Mouse (Mus musculus): ENCODE results near the gene P4htm. TPM values are rescaled to one million over a fixed set of nuclear protein-coding genes. Genes with fewer than 3 reads are reported as not detected.

The P4htm gene
- total and polyA plus RNA-seq, 2 experiments from 2014 or later, result 17.7 to 18.7 TPM

- H3K9me3 ChIP-seq (replicated peaks; ENCODE audit: control insufficient read depth, low read length), result no peaks in the 10 kb centered on the region
- H3K4me3 ChIP-seq (ENCODE audit: low read depth, low read length), result no peak overlapping the region
- DNase-seq (ENCODE audit: low spot score) (no peak), ATAC-seq (ENCODE audit: insufficient read depth, low read depth) (no peak)
- H3K36me3 ChIP-seq (replicated peaks; ENCODE audit: control insufficient read depth, insufficient read depth, low read length), result peaks cover 75% of the 10 kb centered on the region
- 89% methylated on average over 1 of the region's 1 CpGs for WGBS
- no peaks in the 10 kb centered on the region for H3K4me1 ChIP-seq (ENCODE audit: control insufficient read depth, insufficient read depth)
- no peak overlapping the region for H3K27ac ChIP-seq (ENCODE audit: low read depth)
- no peaks in the 10 kb centered on the region for H3K27me3 ChIP-seq (ENCODE audit: control insufficient read depth, insufficient read depth, low read length)
- no peak overlapping the region for H3K9ac ChIP-seq (replicated peaks; ENCODE audit: low read depth, low read length)
- TF ChIP-seq CTCF (IDR thresholded peaks at IDR 0.05; ENCODE audit: low read depth) (no peak), EP300 (IDR thresholded peaks at IDR 0.05; ENCODE audit: low read depth) (no peak)
- no peak overlapping the region for H3K4me2 ChIP-seq (ENCODE audit: low read depth, low read length)
Measured at GRCm38 (mm10) chr9:108530954-108531353, 66.5 kb downstream of the P4htm start.

MicroRNAs encoded within 50 kb of the gene (microRNA counts, 519-probe panel; counts per million panel counts)
- microRNA mmu-miR-191 (5,169 counts per million, percentile 66 among the panel's probes with 10 or more counts), microRNA mmu-miR-425 (3,264 counts per million, percentile 37 among the panel's probes with 10 or more counts)

Small RNA genes within 50 kb of the gene (microRNA-seq; reads per million reads assigned to microRNA genes)
- gene Gm24083, result not detected
- not detected for gene Mir191
- gene Mir425, result 2,394 reads per million, percentile 87 among the genes with 10 or more reads in this experiment

Other genes with a start within 250 kb of the P4htm start
- gene Usp4, start 249.8 kb downstream of the P4htm start, total RNA-seq (2014; rRNA removed; ENCODE audit: low replicate concordance), result 71.1 and 76.8 TPM in 2 replicates
- 54.9 and 60.6 TPM in 2 replicates for gene Usp4, start 249.8 kb downstream of the P4htm start, polyA plus RNA-seq (2015; fragmentation: Nextera tagmentation; extraction: Ambion mirVana)
- gene 1700102P08Rik, start 204.9 kb downstream of the P4htm start, total RNA-seq (2014; rRNA removed; ENCODE audit: low replicate concordance), result not detected in 2 replicates
- gene 1700102P08Rik, start 204.9 kb downstream of the P4htm start, polyA plus RNA-seq (2015; fragmentation: Nextera tagmentation; extraction: Ambion mirVana), result 0.27 TPM in 1 of 2 replicates, not detected in the other
- not detected in 2 replicates for gene Ccdc36, start 169.2 kb downstream of the P4htm start, total RNA-seq (2014; rRNA removed; ENCODE audit: low replicate concordance)
- gene Ccdc36, start 169.2 kb downstream of the P4htm start, polyA plus RNA-seq (2015; fragmentation: Nextera tagmentation; extraction: Ambion mirVana), result 0.14 and 0.25 TPM in 2 replicates
- not detected in 2 replicates for gene BC048562, start 161.2 kb downstream of the P4htm start, total RNA-seq (2014; rRNA removed; ENCODE audit: low replicate concordance)
- gene BC048562, start 161.2 kb downstream of the P4htm start, polyA plus RNA-seq (2015; fragmentation: Nextera tagmentation; extraction: Ambion mirVana), result not detected in 2 replicates
- gene Ccdc71, start 137.1 kb downstream of the P4htm start, total RNA-seq (2014; rRNA removed; ENCODE audit: low replicate concordance), result 14.0 and 24.0 TPM in 2 replicates
- 25.1 and 26.2 TPM in 2 replicates for gene Ccdc71, start 137.1 kb downstream of the P4htm start, polyA plus RNA-seq (2015; fragmentation: Nextera tagmentation; extraction: Ambion mirVana)
- 180 and 186 TPM in 2 replicates for gene Klhdc8b, start 136.1 kb downstream of the P4htm start, total RNA-seq (2014; rRNA removed; ENCODE audit: low replicate concordance)
- gene Klhdc8b, start 136.1 kb downstream of the P4htm start, polyA plus RNA-seq (2015; fragmentation: Nextera tagmentation; extraction: Ambion mirVana), result 91.6 and 92.7 TPM in 2 replicates
- 161 and 182 TPM in 2 replicates for gene Lamb2, start 117.9 kb downstream of the P4htm start, total RNA-seq (2014; rRNA removed; ENCODE audit: low replicate concordance)
- gene Lamb2, start 117.9 kb downstream of the P4htm start, polyA plus RNA-seq (2015; fragmentation: Nextera tagmentation; extraction: Ambion mirVana), result 44.4 and 50.8 TPM in 2 replicates
- 108 and 136 TPM in 2 replicates for gene Usp19, start 107.1 kb downstream of the P4htm start, total RNA-seq (2014; rRNA removed; ENCODE audit: low replicate concordance)
- 34.8 and 38.2 TPM in 2 replicates for gene Usp19, start 107.1 kb downstream of the P4htm start, polyA plus RNA-seq (2015; fragmentation: Nextera tagmentation; extraction: Ambion mirVana)
- 175 and 188 TPM in 2 replicates for gene Qars, start 90.0 kb downstream of the P4htm start, total RNA-seq (2014; rRNA removed; ENCODE audit: low replicate concordance)
- gene Qars, start 90.0 kb downstream of the P4htm start, polyA plus RNA-seq (2015; fragmentation: Nextera tagmentation; extraction: Ambion mirVana), result 44.7 and 49.2 TPM in 2 replicates
- gene Qrich1, start 80.9 kb downstream of the P4htm start, total RNA-seq (2014; rRNA removed; ENCODE audit: low replicate concordance), result 138 and 154 TPM in 2 replicates
- 52.5 and 55.4 TPM in 2 replicates for gene Qrich1, start 80.9 kb downstream of the P4htm start, polyA plus RNA-seq (2015; fragmentation: Nextera tagmentation; extraction: Ambion mirVana)
- gene Impdh2, start 37.4 kb downstream of the P4htm start, total RNA-seq (2014; rRNA removed; ENCODE audit: low replicate concordance), result 69.2 and 87.5 TPM in 2 replicates
- gene Impdh2, start 37.4 kb downstream of the P4htm start, polyA plus RNA-seq (2015; fragmentation: Nextera tagmentation; extraction: Ambion mirVana), result 52.6 and 54.7 TPM in 2 replicates
- gene Ndufaf3, start 30.2 kb downstream of the P4htm start, total RNA-seq (2014; rRNA removed; ENCODE audit: low replicate concordance), result 41.3 and 84.4 TPM in 2 replicates
- 82.6 and 86.1 TPM in 2 replicates for gene Ndufaf3, start 30.2 kb downstream of the P4htm start, polyA plus RNA-seq (2015; fragmentation: Nextera tagmentation; extraction: Ambion mirVana)
- gene Dalrd3, start 27.8 kb downstream of the P4htm start, total RNA-seq (2014; rRNA removed; ENCODE audit: low replicate concordance), result 54.0 and 71.1 TPM in 2 replicates
- 38.3 and 39.6 TPM in 2 replicates for gene Dalrd3, start 27.8 kb downstream of the P4htm start, polyA plus RNA-seq (2015; fragmentation: Nextera tagmentation; extraction: Ambion mirVana)
- gene Wdr6, start 18.9 kb downstream of the P4htm start, total RNA-seq (2014; rRNA removed; ENCODE audit: low replicate concordance), result 44.9 and 53.2 TPM in 2 replicates
- gene Wdr6, start 18.9 kb downstream of the P4htm start, polyA plus RNA-seq (2015; fragmentation: Nextera tagmentation; extraction: Ambion mirVana), result 21.1 and 25.1 TPM in 2 replicates
- 59.5 and 76.4 TPM in 2 replicates for gene Arih2, start 51.7 kb upstream of the P4htm start, total RNA-seq (2014; rRNA removed; ENCODE audit: low replicate concordance)
- gene Arih2, start 51.7 kb upstream of the P4htm start, polyA plus RNA-seq (2015; fragmentation: Nextera tagmentation; extraction: Ambion mirVana), result 33.8 and 38.2 TPM in 2 replicates
- 95.7 and 137 TPM in 2 replicates for gene Slc25a20, start 64.4 kb upstream of the P4htm start, total RNA-seq (2014; rRNA removed; ENCODE audit: low replicate concordance)
- gene Slc25a20, start 64.4 kb upstream of the P4htm start, polyA plus RNA-seq (2015; fragmentation: Nextera tagmentation; extraction: Ambion mirVana), result 240 and 248 TPM in 2 replicates
- 48.2 and 52.8 TPM in 2 replicates for gene Prkar2a, start 91.6 kb upstream of the P4htm start, total RNA-seq (2014; rRNA removed; ENCODE audit: low replicate concordance)
- 17.8 and 20.7 TPM in 2 replicates for gene Prkar2a, start 91.6 kb upstream of the P4htm start, polyA plus RNA-seq (2015; fragmentation: Nextera tagmentation; extraction: Ambion mirVana)
- gene Ip6k2, start 186.1 kb upstream of the P4htm start, total RNA-seq (2014; rRNA removed; ENCODE audit: low replicate concordance), result 28.9 and 33.1 TPM in 2 replicates
- 20.5 and 22.1 TPM in 2 replicates for gene Ip6k2, start 186.1 kb upstream of the P4htm start, polyA plus RNA-seq (2015; fragmentation: Nextera tagmentation; extraction: Ambion mirVana)
- 12.0 and 13.7 TPM in 2 replicates for gene Nckipsd, start 210.7 kb upstream of the P4htm start, total RNA-seq (2014; rRNA removed; ENCODE audit: low replicate concordance)
- 8.8 and 10.0 TPM in 2 replicates for gene Nckipsd, start 210.7 kb upstream of the P4htm start, polyA plus RNA-seq (2015; fragmentation: Nextera tagmentation; extraction: Ambion mirVana)
- 0.08 TPM in 1 of 2 replicates, not detected in the other for gene Celsr3, start 228.7 kb upstream of the P4htm start, total RNA-seq (2014; rRNA removed; ENCODE audit: low replicate concordance)
- gene Celsr3, start 228.7 kb upstream of the P4htm start, polyA plus RNA-seq (2015; fragmentation: Nextera tagmentation; extraction: Ambion mirVana), result 0.14 TPM in 2 replicates